Comparison of ENCODE assay signal across 8 mouse cellular contexts in the genomic region with DNA sequence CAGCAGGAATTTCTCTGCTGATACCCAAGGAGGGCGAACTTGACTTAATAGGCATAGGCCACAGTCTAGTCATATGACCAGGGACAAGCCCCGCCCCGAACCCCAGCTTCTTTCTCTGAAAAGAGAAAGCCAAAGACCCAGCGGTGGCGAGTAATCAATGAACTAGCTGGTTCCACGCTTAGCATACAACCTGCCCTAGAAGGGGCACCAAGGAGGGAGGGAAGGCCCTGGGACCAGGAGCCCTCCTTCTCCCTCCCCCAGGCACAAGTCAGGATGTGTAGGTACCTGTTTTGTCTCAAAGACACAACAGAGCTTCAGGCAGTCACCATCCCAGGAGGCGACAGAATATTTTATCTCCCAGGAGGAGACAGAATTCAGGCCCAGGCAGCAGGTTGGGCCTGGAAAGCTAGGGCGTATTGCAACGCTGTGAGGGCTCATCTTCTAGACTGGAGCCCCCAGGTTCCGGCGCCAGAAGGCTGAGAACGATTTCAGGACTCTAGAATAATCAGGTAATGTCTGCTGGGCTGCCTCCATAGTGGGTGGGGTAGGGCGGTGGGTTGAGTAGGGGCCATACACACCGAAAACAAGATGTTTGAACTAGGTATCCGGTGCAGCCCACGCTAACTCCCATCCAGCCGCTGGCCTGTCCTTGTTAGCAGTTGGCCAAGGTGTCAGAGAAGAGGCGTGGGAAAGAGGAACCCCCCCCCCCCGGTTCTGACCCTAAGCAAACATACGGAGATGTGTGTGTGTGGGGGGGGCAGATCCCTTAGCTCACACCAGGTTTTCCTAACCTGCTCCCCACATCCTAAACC. TPM values are rescaled to one million over a fixed set of nuclear protein-coding genes. Genes with fewer than 3 reads are reported as not detected.
DNase-seq lines count a peak whose midpoint lies in the region; ATAC-seq and TF ChIP-seq lines count a peak whose summit lies in the region.

A gene (plus strand): TSS at position 117 of the 812 bp plus-strand sequence.

- H3K4me2 ChIP-seq in midbrain, embryonic 14.5 days (ENCODE audit: low read length) = peak within 1 kb of the TSS; percentile 91

- peaks cover 18% of the 10 kb centered on the region for H3K4me1 ChIP-seq in cerebellum, adult 2 months (ENCODE audit: control insufficient read depth, insufficient read depth, low read length)
- H3K4me1 ChIP-seq in brown adipose tissue, adult 24 weeks (ENCODE audit: control insufficient read depth, insufficient read depth, insufficient read length, low read length) = peaks cover 15% of the 10 kb centered on the region
- H3K4me1 ChIP-seq in limb, embryonic 10.5 days = peaks cover 53% of the 10 kb centered on the region
- peaks cover 36% of the 10 kb centered on the region for H3K4me1 ChIP-seq in midbrain, embryonic 14.5 days (ENCODE audit: control insufficient read depth, insufficient read depth, low read length)

- 5% methylated on average over 20 of the region's 20 CpGs for WGBS in cerebellum, adult 2 months
- WGBS in limb, embryonic 10.5 days = 13% methylated on average over 20 of the region's 20 CpGs
- WGBS in midbrain, embryonic 14.5 days = 9% methylated on average over 20 of the region's 20 CpGs

- no peaks in the 10 kb centered on the region for H3K9me3 ChIP-seq in limb, embryonic 10.5 days (replicated peaks)
- H3K9me3 ChIP-seq in midbrain, embryonic 14.5 days (ENCODE audit: control insufficient read depth, low read length) = no peaks in the 10 kb centered on the region

- TF ChIP-seq POLR2A in cerebellum, adult 2 months (IDR thresholded peaks at IDR 0.05; ENCODE audit: borderline replicate concordance, insufficient read depth, low read length) = no peak

- no peaks in the 10 kb centered on the region for H3K27me3 ChIP-seq in cerebellum, adult 2 months (ENCODE audit: control insufficient read depth, insufficient read depth, low read length)
- H3K27me3 ChIP-seq in limb, embryonic 10.5 days (ENCODE audit: low read depth, poor library complexity, severe bottlenecking) = no peaks in the 10 kb centered on the region
- no peaks in the 10 kb centered on the region for H3K27me3 ChIP-seq in midbrain, embryonic 14.5 days (ENCODE audit: control insufficient read depth, insufficient read depth, low read length)

- peak within 1 kb of the TSS; percentile 38 for H3K27ac ChIP-seq in cerebellum, adult 2 months (ENCODE audit: insufficient read depth, low read length)
- H3K27ac ChIP-seq in brown adipose tissue, adult 24 weeks (replicated peaks; ENCODE audit: low read depth, low read length) = no peak within 1 kb of the TSS
- peak within 1 kb of the TSS; percentile 99 for H3K27ac ChIP-seq in limb, embryonic 10.5 days
- H3K27ac ChIP-seq in midbrain, embryonic 14.5 days (replicated peaks; ENCODE audit: low read depth, low read length) = peak within 1 kb of the TSS; percentile 89

- H3K9ac ChIP-seq in midbrain, embryonic 14.5 days (replicated peaks; ENCODE audit: low read length) = peak within 1 kb of the TSS; percentile 98

- peak in 1 of 2 experiments; percentile 44 for DNase-seq in cerebellum, adult 2 months
- no peak for DNase-seq in cerebellum, adult 8-10 months
- DNase-seq in gastrocnemius, postnatal 10 days = peak; percentile 31
- DNase-seq in induced T-regulatory cell, adult 2 months (ENCODE audit: low read depth) = peak; percentile 75
- DNase-seq in limb, embryonic 10.5 days (ENCODE audit: low spot score) = peak; percentile 41
- DNase-seq in midbrain, embryonic 14.5 days = peak; percentile 34
- peak; percentile 64 for DNase-seq in thymus, postnatal 4 days

- peaks cover 55% of the 10 kb centered on the region for H3K36me3 ChIP-seq in limb, embryonic 10.5 days
- peaks cover 5% of the 10 kb centered on the region; the same call in 1 of the 2 replicates for H3K36me3 ChIP-seq in midbrain, embryonic 14.5 days (ENCODE audit: control insufficient read depth, insufficient read depth, low read length)

- no peak for ATAC-seq in midbrain, embryonic 14.5 days (ENCODE audit: low FRiP score, low TSS enrichment)

- peak within 1 kb of the TSS; percentile 88 for H3K4me3 ChIP-seq in cerebellum, adult 2 months (replicated peaks; ENCODE audit: insufficient read depth, low read depth, low read length)
- peak within 1 kb of the TSS; percentile 67 for H3K4me3 ChIP-seq in brown adipose tissue, adult 24 weeks (ENCODE audit: insufficient read depth, low read depth, low read length)
- H3K4me3 ChIP-seq in limb, embryonic 10.5 days = peak within 1 kb of the TSS; percentile 94
- H3K4me3 ChIP-seq in midbrain, embryonic 14.5 days (replicated peaks; ENCODE audit: low read depth, low read length) = peak within 1 kb of the TSS; percentile 100

- no peak for TF ChIP-seq CTCF in cerebellum, adult 2 months (IDR thresholded peaks at IDR 0.05; ENCODE audit: borderline replicate concordance, insufficient read depth, low read depth, low read length)

RNA-seq across cellular contexts. Expression of the gene that starts here (rescaled TPM):
- 144 and 148 TPM in 2 replicates for polyA plus RNA-seq in cerebellum, adult 2 months (2012; rRNA removed)
- polyA plus RNA-seq in brown adipose tissue, adult 24 weeks (2012; ENCODE audit: insufficient read depth, insufficient read length, missing spikeins) = 25.1 and 33.4 TPM in 2 replicates
- total RNA-seq in gastrocnemius, postnatal 10 days (2021) = 10 to 100 TPM; 33.7 to 43.9 TPM
- 71.7 and 79.3 TPM in 2 replicates for polyA plus RNA-seq in limb, embryonic 10.5 days (2016; fragmentation: Nextera tagmentation; extraction: Ambion mirVana)
- polyA plus RNA-seq in midbrain, embryonic 14.5 days (2014; fragmentation: Nextera tagmentation; extraction: Ambion mirVana) = 56.9 and 59.6 TPM in 2 replicates
